Mouse (Mus musculus): Measurements from ENCODE around the gene Coasy. TPM values are rescaled to one million over a fixed set of nuclear protein-coding genes. Genes with fewer than 3 reads are reported as not detected.
"Not testable (repeated sequence)": the region's sequence is repeated elsewhere in the genome, so short reads cannot be mapped to it uniquely, and the experiment has no call there.

Gene Coasy
- total RNA-seq, 2 experiments from 2014 or later = 24.5 to 25.7 TPM

GRCm38 (mm10) chr11:101086756-101087681 is 4.7 kb downstream of the Coasy start, which contains the start of gene Mlx:
Mlx (plus strand) TSS chr11:101087277.
- DNase-seq (ENCODE audit: low spot score in 2 of 2) = peak; percentile 87 to 95

- DNase-seq (ENCODE audit: low spot score in 2 of 2) = no peak
Observed at GRCm38 (mm10) chr11:101087682-101088055, 5.3 kb downstream of the Coasy start.

- no peak for DNase-seq (ENCODE audit: low spot score in 2 of 2)
Observed at GRCm38 (mm10) chr11:101089931-101090330, 7.6 kb downstream of the Coasy start.

GRCm38 (mm10) chr11:101094930-101095313 is 12.6 kb downstream of the Coasy start:
- peak in 1 of 2 experiments; percentile 40 for DNase-seq (ENCODE audit: low spot score in 2 of 2)

GRCm38 (mm10) chr11:101095314-101096024 is 13.1 kb downstream of the Coasy start, which contains the start of gene Psmc3ip:
Psmc3ip (minus strand) TSS chr11:101095436.
- peak; percentile 90 to 96 for DNase-seq (ENCODE audit: low spot score in 2 of 2)

- no peak for DNase-seq (ENCODE audit: low spot score in 2 of 2)
Observed at GRCm38 (mm10) chr11:101098231-101098630, 15.9 kb downstream of the Coasy start.

- no peak for DNase-seq (ENCODE audit: low spot score in 2 of 2)
Observed at GRCm38 (mm10) chr11:101103011-101103410, 20.6 kb downstream of the Coasy start.

GRCm38 (mm10) chr11:101109351-101109750 is 27.0 kb downstream of the Coasy start:
- DNase-seq (ENCODE audit: low spot score in 2 of 2) = no peak

- DNase-seq (ENCODE audit: low spot score in 2 of 2) = no peak
Observed at GRCm38 (mm10) chr11:101110708-101111107, 28.3 kb downstream of the Coasy start.

GRCm38 (mm10) chr11:101111178-101111577 is 28.8 kb downstream of the Coasy start:
- DNase-seq (ENCODE audit: low spot score in 2 of 2) = no peak

- no peak for DNase-seq (ENCODE audit: low spot score in 2 of 2)
Observed at GRCm38 (mm10) chr11:101112186-101112585, 29.8 kb downstream of the Coasy start.

GRCm38 (mm10) chr11:101115564-101115963 is 33.2 kb downstream of the Coasy start:
- no peak for DNase-seq (ENCODE audit: low spot score in 2 of 2)

- DNase-seq (ENCODE audit: low spot score in 2 of 2) = no peak
Observed at GRCm38 (mm10) chr11:101118105-101118504, 35.7 kb downstream of the Coasy start.

- DNase-seq (ENCODE audit: low spot score in 2 of 2) = no peak
Observed at GRCm38 (mm10) chr11:101119131-101119760, 36.9 kb downstream of the Coasy start.

GRCm38 (mm10) chr11:101119761-101120544 is 37.6 kb downstream of the Coasy start, which contains the start of the genes Retreg3 and Tubg1:
Retreg3 (minus strand) TSS chr11:101119893.
Tubg1 (plus strand) TSS chr11:101119938.
- DNase-seq (ENCODE audit: low spot score in 2 of 2) = peak; percentile 99 to 100

GRCm38 (mm10) chr11:101120545-101121188 is 38.3 kb downstream of the Coasy start:
- no peak for DNase-seq (ENCODE audit: low spot score in 2 of 2)

GRCm38 (mm10) chr11:101124494-101124893 is 42.1 kb downstream of the Coasy start:
- not testable (repeated sequence) for DNase-seq (ENCODE audit: low spot score in 2 of 2)

- not testable (repeated sequence) for DNase-seq (ENCODE audit: low spot score in 2 of 2)
Observed at GRCm38 (mm10) chr11:101125008-101125407, 42.6 kb downstream of the Coasy start.

GRCm38 (mm10) chr11:101127075-101127474 is 44.7 kb downstream of the Coasy start:
- no peak for DNase-seq (ENCODE audit: low spot score in 2 of 2)

GRCm38 (mm10) chr11:101128996-101129577 is 46.7 kb downstream of the Coasy start:
- DNase-seq (ENCODE audit: low spot score in 2 of 2) = no peak

All from layer of hippocampus, adult 18-20 months (tissue).